Mouse (Mus musculus): ENCODE results near the gene Mto1.

Mto1 gene

DNA sequence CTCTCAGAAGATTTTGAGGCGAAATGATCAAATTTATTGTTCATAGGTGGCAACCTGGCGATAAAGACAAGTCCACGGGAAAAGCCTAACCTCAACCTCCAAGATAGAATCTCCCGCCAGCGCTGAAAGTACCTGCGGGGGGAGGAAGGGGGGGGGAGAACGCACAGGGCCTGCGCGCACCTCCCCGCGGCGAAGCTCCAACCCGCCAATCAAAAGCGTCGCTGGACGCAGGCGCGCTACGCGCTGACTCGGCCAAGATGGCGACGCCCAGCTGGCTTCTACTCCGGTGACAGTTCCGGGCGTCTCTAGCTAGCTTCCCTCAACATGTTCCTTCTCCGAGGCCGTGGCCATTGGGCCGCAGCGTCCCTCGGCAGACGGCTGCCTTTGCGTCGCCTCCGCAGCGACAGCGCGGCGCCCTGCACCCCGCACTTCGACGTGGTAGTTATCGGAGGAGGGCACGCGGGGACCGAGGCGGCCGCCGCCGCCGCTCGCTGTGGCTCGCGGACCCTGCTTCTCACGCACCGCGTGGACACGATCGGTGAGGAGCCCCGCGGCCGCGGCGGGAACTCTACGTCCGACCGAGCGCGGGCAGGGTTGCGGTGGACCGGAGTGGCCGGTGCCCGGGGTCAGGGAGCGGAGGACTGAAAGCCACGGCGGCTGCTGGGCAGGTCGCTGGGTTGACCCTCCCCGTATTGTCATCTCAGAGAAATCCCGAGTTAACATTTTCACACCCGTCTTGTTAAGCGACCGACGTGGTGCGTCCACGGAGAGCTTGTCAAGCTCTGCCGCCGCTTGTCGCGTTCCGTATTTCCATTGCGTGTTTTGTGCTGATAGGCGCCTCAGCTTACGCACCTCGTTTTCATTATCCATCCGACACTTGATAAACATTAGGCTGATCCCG, at the start of gene Mto1, which contains the start of gene Gm17324:
Gene Mto1, plus strand, starts transcription at position 236 of the 901 bp plus-strand sequence.
Gene Gm17324, minus strand, starts transcription at position 814 of the 901 bp plus-strand sequence.
- peak; percentile 90 for DNase-seq

- DNase-seq = no peak
Observed at GRCm38 (mm10) chr9:78400570-78400969, 47.4 kb upstream of the Mto1 start.

DNA sequence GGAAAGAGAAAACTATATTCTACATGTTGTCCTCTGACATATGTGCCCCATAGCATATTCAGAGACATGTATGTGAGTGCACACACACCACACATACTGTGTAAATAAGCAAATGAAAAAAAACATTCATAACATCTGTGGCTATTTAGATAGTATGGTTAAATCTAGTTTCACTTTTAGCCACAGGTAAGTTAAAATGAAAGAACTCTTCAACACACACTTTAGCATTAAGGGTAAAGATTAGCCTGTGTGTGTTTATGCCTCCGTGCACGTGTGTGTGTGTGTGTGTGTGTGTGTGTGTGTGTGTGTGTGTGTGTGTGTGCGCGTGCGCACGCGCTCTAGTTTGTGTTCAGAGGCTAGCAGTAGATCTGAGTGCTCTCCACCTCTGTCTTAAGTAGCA, 46.4 kb upstream of the Mto1 start:
- DNase-seq = no peak

DNA sequence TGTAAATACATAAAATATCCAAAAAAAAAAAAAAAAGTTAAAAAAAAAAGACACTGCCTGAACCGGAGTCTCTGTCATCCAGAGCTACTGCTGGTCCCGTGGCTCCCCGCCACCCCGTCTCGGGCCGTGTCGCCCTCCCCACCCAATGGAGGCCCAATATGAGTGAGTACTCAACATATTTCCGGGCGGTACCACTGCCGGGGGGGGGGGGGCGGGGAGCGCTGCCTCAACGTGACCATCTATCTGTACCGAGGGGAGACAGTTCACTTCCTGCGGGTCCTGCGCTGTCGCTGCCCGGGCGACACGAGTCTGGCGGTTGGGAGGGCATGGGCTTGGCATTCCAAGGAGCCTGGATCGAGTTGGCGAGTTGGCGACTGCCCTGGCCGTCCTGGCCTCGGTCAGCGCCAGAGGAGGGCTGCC, 20.6 kb upstream of the Mto1 start:
- peak; percentile 13 for DNase-seq

DNA sequence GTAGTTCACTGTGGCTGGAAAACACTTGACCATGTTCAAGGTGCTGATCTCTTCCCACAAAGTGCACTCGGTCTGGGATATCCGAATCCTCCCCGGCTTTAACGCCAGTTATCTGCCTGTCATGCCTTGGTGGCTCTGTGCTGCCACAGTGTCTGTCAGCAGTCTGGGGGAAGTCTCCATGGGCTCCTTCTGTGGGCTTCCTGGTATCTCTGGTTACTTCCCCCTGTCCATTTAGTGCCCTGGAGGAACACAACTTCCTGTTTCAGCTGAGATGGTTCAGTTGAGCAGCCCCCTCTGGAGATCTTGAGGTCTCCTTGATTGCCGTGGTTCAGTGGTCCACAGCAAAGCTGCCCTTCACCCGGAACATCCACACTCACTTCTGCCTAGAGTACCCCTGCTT, 19.8 kb upstream of the Mto1 start:
- DNase-seq = no peak

- DNase-seq = no peak
Observed at GRCm38 (mm10) chr9:78428870-78429432, 19.1 kb upstream of the Mto1 start.

GRCm38 (mm10) chr9:78429551-78429950, 18.5 kb upstream of the Mto1 start:
- DNase-seq = no peak

GRCm38 (mm10) chr9:78430486-78430885, 17.5 kb upstream of the Mto1 start:
- DNase-seq = no peak

- no peak for DNase-seq
Observed at GRCm38 (mm10) chr9:78432471-78432870, 15.5 kb upstream of the Mto1 start.

DNA sequence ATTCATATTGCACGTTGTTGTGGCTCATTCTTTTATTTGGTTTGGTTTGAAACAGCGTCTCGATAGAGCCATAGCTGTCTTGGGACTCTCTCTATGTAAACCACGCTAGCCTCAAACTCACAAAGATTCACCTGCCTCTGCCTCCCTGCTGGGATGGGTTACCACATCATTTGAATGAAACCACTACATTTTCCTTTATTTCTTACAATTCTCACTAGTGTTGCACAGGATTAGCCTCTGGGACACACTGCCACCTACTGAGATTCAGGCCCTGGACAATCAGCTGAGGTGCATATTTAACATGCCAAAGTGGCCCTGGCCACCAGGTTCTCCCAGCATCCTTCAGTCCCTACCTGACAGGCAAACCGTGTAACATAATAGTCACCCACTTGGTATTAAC, 8.6 kb upstream of the Mto1 start:
- DNase-seq = no peak

DNA sequence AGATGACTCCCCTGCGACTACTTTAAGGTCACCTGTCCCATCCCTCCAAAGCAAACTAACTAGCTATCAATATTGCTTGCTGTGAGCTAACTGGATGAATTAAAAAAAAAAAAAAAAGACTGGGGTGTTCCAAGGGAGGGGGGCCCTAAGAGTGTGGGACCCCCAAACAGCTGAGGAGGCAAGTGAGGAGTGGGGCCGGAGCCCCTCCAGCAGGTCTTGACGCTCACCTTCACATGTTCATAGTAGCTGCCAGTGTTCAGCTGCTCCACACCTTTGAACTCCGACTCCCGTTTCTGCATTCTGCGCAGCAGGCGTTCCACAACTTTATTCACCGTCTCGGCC, 5.8 kb upstream of the Mto1 start:
- DNase-seq = no peak

GRCm38 (mm10) chr9:78442579-78443392, 5.2 kb upstream of the Mto1 start, which contains the start of gene Cgas:
Cgas (minus strand) TSS chr9:78443237.
- peak; percentile 77 for DNase-seq

DNA sequence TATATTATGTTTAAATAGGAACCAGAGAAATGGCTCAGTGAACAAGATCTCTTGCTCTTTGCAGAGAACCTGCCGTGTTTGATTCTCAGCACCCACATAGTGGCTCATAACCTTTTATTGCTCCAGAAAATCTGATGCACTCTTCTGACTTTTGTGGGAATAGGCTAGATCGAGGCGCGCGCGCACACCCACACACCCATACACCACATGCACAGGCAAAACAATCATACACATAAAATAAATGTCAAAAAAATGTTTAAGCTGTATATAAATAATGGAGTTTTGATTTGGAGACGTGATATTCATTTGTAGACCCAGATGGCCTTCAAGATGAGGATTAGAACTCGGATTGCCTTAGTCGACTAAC, 419 bp upstream of the Mto1 start:
- no peak for DNase-seq

DNA sequence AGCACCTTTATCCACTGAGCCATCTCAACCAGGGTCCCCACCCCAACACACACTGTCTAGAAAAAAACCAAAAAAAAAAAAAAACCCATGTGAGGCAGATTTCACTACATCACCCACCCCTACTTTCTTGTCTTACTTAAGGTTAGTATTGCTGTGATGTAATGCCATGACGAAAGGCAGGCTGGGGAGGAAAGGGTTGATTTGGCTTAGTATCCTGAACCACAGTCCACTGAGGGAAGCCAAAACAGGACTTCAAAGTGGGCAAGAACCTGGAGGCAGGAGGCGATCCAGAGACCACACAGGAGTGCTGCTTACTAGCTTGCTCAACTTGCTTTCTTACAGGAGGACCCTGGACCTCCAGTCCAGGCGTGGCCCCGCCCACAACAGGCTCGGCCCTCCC, 2.4 kb downstream of the Mto1 start:
- no peak for DNase-seq

GRCm38 (mm10) chr9:78451382-78451781, 3.4 kb downstream of the Mto1 start:
- DNase-seq = peak; percentile 30

DNA sequence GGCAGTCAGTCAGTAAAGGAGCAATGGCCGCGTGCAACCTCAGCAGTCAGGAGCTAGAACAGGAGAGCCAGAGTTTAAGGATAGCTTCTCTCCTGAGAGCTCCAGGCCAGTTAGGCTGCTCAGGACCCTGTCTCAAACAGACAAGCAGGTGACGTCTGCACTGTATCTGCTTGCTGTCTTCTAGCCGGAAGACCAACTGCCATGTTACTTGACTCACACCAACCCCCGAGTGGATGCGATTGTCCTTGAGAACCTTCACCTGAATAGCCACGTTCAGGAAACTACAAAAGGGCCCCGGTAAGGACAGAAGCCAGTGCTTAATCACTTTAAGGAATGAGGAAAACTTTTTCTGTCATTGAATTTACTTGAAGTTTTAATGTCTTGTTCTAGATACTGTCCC, 9.0 kb downstream of the Mto1 start:
- DNase-seq = no peak

GRCm38 (mm10) chr9:78463337-78463736, 15.3 kb downstream of the Mto1 start:
- DNase-seq = no peak

GRCm38 (mm10) chr9:78465725-78466124, 17.7 kb downstream of the Mto1 start:
- no peak for DNase-seq

DNA sequence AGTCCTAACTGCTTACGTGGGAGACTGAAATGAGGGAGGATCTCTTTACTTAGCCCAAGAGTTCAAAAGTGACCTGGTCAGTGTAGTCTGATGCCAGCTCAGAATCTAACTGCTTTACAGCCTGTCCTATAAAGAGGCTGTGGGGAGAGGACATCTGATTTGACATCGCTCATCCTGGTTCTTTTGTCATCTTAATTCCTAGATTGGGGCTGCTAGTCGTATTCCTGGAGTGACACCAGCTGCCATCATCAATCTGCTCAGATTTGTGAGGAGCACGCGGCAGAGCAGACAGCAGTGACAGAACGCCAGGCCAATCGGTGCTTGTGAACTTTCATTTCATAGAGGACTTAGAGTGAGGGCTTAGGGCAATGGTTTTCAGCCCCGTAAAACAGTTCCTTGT, 25.6 kb downstream of the Mto1 start:
- no peak for DNase-seq

GRCm38 (mm10) chr9:78474270-78474669, 26.3 kb downstream of the Mto1 start:
- DNase-seq = no peak

- no peak for DNase-seq
Observed at GRCm38 (mm10) chr9:78474771-78475382, 26.9 kb downstream of the Mto1 start.

- no peak for DNase-seq
Observed at GRCm38 (mm10) chr9:78475383-78475780, 27.4 kb downstream of the Mto1 start.

GRCm38 (mm10) chr9:78475873-78476272, 27.9 kb downstream of the Mto1 start:
- DNase-seq = no peak

All from lung, postnatal 10 days (tissue).